Mouse (Mus musculus) heart, postnatal 4 days (tissue): ENCODE measurements around the gene Pip5k1b. TPM values are rescaled to one million over a fixed set of nuclear protein-coding genes. Genes with fewer than 3 reads are reported as not detected.

ENCODE experiments used
- DNase-seq: peaks from one replicate; pipeline ENCODE4 v3.0.0; 2021
- total RNA-seq, 2 experiments: library from RNA; stranded (reverse); gene quantifications; 2 replicates each; pipeline ENCODE4 v1.2.3; 2021

Gene Pip5k1b
- total RNA-seq, 2 experiments from 2014 or later = 29.9 to 31.2 TPM

DNA sequence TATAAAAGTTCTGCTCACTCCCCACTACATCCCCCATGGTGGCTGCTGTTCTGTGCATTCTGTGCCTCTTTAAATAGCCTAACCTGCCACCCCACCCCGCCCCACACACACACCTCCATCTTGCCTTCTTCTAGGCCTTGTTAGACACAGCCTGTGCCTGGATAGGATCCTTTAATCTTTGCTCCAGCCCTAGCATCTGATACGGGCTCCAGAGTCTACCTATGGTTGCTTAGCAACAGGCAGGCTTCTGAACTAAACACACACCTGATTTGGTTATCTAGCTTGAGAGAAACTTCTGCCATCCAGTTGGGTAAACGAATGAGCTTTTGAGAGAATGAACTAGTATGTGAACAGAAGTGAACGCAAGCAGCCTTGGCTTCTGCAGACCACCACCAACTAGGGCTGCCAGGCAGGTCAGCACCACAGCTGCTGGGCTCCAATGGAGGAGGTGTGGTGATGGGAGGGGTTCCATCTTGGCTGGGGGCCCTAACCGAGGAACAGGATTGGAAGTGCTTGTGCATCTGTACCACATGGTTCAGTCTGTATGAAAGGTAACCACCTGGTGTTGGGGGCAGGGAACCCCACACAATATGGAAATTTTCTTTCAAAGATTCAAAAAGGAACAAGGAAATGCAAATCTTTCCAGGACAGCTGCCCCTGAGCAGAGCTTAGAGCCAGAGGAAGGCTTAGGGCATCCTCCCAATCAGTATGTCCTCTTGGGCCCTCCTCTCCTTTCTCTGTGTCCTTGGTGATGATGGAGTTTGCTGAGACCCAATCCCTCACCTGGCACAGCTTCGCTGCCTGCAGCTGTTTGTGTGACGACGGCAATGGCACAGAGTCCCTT lies 139.7 kb downstream of the Pip5k1b start:
- no peak for DNase-seq

DNA sequence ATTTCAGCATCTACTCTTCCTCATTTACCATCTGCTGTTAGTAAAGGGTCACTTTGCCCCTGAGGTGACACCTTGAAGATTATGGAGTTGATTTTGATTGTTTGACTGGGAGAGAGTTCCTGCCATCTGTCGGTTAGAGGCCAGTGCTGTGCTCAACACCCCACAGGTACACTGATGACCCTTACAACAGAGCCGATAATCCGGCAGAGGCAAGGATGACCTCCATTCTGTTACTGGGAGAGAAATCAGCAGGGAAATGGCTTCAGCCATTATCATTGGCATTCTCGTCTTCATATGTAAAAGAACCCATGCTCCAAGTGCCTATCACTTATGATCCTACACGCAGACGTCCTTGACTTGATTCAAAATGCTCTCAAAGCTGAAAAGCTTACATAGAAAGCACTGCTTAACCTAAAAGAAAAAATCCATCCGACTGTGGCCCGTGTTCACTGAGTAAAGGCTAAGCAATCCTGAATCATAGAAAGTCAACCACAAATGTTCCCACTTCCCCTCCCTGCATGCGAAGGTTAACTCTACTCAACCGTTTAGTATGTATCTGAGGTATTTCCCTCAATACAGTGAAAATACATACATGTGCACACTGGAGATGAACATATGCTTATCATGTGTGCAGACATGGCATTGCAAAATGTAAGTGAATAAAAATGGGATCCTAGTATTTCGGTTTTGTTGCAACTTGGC lies 146.7 kb downstream of the Pip5k1b start:
- no peak for DNase-seq

DNA sequence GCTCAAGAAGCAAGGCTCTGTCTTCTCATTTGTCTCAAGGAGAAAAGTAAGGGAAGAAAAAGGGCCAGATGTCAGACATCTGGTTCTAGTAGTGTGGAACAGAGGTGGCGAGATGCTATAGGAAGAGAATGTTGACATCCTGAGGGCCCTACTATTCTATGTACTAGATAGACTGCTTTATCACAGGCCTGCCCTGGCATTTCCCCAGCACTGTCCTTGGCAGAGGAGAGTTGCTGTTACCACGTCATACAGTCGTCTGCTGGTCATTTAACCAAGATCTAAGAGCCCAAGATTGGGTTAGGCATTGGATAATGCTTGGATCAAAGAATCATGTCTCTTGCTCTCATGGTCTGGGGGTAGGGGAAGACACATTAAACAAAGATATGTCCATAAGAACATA lies 151.0 kb downstream of the Pip5k1b start:
- DNase-seq = peak; percentile 27

DNA sequence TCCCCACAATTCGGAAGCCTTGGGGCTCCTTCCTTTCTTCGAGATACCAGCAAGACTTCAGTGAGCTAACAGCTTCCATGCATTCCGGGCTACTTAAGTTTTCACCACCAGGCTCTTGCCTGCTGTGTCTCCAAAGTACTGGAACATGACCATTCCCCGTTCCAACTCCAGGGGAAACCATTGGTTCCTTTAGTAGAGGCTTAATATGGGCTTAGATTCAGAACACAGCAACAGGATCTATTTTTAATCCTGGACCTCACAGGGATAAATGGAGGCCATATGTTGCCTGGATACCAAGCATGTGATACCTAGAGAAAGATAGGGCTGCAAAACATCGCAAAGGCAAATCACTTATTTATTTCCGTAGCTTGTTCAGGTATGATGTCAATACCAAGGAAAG lies 152.4 kb downstream of the Pip5k1b start:
- DNase-seq = peak; percentile 14

DNA sequence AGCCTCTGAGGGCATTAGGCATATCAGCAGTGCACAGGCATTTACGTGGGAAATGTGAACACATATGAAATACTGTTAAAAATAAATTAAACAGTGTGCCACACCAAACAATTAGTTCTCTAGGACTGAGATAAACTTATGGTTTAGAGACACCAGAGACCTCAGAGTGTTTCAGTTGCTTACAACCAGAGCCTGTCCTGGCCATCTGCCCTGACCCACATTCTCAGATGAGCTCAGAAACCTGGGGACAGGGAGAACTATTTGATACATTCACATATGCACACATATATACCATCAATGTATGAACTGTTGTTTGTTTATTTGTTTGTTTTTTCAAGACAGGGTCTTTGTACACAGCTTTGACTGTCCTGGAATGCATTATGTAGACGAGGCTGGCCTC lies 161.8 kb downstream of the Pip5k1b start:
- no peak for DNase-seq

DNA sequence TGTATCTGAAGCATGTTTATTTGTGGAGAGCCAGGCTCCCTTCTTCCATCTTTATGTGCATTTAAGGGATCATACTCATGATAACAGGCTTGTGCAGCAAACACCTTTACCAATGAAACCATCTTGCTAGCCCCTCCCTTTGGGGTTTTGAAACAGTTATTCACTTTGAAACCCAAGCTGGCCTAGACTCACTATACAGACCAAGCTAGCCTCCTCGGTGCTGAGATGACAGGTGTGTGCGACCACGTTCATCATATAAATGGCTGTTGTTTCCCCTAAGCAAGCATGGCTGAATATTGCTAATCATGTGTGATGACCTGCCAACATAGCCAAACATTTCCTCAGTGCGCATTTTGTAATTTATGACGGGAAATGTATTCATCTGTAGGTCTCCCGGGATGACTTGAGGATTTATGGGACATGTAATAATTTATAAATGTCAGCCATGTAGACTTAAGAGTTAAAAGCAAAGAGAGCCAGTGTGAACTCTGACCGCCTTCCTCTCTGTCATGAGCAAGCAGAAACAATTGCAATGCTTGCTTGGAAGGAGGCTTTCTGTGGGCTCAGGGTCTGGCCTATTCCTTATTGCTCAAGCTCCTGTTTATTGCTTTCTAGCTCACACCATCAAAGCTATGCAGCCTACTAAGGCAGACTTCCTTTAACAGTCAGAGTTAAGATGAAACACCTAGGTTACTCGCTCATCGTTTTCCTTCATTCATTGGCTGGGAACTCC lies 164.0 kb downstream of the Pip5k1b start:
- DNase-seq = no peak

DNA sequence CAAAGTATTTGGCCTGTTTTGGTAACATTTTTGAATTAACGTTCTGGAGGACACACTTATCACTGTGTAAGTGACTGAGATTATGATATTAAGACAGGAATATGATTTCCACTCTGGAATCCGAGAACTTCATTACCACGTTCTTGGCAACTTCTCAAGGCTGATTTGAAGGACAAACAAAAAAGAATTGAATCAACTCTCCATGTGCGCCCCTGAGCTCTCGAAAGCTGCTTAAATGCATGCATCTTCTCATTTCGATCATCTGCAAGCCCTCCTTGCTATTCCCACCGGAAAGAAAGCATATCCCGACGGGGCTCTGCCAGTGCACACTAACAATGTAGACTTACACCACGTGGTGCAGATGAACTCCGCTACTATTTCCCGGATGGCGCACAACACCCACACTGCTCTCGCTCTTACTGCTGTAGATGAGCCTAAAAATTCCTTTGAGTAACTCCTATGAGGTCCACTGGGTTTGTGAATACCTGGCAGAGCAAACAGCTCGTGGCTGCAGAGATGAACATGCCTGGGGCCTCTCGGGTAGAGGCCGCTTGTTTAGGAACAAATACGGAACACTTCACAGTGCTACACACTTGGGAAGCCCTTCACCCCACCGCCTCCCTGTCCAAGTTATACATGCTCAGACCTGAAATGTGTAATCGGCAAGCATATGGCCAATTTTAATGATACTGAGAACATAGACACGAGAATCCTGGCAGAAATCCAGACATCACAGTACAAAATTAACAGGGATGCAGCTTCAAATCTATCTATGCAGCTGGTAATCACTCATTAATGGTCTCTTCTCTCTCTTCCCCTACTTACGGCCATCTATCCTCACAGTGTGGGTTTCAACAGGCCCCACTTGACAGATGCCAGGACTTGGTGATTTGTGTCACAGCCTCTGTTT lies 168.5 kb downstream of the Pip5k1b start:
- no peak for DNase-seq

DNA sequence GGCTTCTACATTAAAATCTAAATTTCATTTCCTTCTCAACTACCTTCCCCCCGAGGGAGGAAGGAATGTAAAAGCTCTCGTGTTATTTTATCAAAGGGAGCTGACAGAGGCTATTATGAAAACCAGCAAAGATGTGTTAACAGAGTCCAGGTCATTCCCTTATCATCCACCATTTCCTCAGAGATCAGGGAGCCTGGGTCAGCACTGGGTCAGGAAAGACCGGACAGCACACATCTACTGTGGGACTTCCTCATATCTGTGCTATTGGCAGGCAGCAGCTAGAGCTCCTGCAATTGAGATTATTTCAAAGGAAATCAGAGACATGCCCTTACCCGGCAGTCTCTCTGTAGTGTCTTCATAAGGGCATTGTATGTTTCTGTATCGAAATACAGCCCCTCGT lies 177.2 kb downstream of the Pip5k1b start:
- no peak for DNase-seq

DNA sequence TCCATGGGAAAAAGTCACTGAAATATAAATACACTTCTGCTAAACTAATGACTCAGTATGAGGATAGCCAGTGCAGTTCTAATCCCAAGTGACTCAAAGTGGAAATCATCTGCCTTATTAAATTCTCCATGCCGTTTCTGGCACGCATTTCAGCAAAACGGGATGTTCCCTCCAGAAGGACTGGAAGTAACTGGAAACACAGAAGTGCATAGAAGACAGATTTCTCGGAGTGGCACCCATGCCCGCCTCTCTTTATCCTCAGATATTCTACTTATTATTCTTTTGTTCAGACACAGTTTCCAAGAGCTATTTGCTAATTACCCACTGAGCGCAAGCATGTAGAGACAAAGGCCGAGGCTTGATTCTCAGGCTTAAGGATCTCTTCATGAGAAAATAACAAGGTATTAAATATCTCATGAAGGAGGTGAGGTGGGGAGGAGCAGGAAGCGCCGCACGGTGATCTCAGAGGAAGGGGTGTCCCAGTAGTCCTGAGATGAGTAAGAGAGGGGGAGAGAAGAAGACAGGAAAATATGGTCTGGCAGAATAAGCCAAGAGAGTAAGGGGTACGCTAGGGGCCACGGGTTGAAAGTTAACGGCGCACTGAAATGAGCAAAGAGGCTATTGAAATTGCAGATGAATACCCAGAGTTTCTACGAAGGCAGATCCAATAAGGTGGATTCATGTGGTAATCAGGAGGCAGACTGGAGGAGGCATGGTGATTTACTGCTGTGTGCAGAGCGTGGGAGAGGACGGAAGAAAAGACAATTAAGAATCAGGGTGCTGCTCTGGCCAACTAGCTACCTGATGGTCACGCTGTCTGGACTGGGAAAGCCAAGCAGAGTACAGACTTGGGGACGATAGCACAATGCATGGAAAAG lies 183.7 kb downstream of the Pip5k1b start:
- no peak for DNase-seq

DNA sequence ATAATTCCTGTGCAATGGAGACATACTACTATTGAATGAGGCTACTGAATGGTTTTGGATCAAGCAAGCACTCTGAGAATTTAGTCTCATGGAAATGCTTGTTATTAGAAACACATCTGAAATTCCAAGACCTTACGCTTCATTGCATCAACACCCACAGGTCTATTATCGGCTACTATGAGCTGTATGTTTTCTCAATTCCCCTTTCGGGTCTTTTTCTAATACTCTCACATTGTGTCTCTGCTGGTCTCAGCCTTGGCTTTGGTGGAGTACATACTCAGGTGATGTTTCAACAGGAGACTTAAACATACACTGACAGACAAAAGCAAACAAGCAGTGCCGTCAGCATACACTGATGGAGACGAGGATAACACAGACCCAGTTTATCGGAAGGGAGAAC lies 187.3 kb downstream of the Pip5k1b start:
- no peak for DNase-seq

DNA sequence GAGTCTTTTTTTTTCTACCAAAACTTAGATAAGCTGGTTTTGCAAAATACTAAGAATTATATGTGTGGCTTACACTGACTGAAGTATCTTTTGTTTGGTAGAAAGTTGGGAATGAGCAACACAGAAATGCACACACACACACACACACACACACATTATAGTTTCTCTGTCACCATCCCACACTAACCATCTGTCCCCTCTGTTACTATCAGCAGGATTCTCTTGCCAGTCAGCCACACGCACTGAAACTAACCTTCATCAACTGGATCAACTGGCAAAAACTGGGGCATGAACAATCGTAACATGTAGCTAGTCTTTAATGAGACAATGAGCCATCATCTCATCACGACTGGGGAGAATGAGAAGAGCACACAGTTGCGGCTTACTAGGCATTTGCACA lies 187.9 kb downstream of the Pip5k1b start:
- no peak for DNase-seq

DNA sequence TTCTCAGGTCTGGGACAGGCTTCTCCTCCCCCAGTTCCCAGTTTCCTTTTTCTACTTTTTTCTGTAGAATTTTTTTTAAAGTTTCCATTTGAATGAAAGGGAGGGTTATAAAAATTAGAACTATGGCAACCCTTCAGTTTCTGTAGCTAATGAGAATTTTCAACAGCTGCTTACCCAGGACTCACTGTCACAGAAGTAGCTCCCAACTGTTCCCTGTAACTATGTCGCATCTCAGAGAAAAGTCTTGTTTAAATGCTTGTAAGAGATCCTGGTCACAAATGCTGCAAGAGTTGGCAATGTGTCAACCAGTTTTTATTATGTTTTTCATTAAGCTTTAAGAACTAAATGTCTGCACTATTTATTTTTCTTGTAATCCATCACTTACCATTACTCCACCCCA lies 188.9 kb downstream of the Pip5k1b start:
- DNase-seq = no peak

DNA sequence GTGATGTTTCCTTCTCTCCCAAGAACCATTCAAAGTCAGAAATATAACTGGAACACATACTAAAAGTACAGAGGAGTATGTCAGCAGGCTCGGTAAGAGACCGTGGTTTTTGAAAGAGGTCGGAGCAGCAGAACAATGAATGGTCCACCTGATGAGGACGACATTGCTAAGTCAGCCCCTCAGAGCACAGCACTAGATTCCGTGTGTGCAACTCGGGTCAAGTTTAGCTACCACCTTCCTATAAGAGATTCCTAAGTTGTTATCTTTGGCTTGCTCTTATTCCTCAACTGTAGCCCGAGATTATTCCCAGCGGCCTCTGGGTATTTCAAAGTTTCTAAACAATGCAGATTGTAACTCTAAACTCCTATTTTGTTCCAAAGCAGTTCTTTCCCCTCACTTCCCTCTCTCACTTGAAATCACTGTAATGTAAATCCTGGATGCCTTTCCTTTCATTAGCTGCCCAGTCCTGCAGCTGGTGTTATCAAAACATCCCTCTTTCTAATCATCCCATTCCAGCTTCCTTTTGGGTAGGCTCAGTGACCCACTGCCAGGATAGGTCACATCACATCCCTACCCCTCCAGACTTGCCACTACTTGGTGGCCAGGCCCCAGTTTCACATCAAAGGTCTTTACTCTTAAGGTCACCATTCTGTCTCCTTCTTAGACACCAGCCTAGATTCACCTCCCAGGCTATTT lies 192.9 kb downstream of the Pip5k1b start:
- DNase-seq = no peak

DNA sequence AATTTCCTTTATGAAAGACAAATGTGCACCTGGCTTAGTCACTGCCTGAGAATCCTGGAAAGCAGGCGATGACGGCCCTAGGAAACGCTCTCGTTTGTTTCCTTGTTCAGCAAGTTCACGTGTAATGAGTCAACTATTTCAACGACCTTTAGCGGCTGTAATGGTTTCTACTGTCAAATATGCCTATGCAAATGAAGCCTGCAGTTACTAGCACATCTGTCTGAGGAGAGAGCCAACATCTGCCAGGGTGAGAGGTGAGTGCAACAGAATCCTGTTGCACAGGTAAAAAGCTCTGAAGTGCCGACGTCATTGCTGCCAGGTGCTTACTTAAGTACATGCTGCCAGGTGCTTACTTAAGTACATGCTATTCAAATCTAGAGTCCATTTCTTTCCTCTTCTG lies 196.4 kb downstream of the Pip5k1b start:
- DNase-seq = no peak

DNA sequence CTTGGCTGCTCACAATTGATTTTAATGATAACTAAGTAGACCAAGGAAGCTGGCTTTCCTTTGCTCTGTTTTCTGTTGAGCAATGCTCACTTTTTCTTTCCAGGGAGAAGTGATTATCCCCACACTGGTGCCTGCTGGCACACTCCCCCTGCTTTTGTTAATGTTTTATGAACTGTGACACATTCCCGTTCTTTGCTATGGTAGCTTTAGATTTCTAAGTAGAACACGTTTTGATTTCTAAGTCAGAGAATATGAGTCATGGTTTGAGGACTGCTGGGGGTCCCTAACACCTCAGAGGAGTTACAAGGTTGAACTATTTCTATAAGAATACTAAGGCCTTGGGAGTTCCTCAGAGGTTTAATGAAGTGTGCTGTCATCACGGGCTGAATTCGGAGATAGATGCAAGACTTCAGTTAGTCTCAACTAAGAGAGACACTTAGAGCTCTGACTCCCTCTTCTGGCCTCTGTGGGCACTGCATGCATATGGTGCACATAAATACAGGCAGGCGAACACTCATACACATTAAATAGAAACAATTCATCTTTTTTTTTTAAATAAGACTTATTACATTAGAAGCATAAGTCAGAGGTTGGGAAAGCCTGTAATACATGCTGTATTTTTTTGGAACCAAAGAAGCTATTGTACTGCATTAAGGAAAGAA lies 203.2 kb downstream of the Pip5k1b start:
- no peak for DNase-seq

DNA sequence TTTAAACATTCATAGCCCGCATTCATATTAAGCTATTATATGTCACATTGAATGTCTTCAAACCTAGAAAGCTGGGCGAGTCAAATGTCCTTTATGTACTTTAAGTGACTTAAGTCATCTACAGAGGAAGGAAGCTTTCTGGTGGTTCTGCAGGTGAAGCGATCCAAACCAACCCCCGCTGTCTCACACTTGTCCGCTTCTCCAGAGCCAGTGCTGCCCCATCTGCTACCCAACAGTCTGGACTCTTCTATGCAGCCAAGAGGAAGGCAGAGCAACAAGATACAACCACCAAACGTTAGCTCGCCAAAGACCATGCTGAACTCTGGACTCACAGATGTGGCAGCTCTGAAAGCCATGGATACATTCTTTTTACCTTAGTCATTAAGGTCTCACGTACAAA lies 211.2 kb downstream of the Pip5k1b start:
- DNase-seq = no peak

DNA sequence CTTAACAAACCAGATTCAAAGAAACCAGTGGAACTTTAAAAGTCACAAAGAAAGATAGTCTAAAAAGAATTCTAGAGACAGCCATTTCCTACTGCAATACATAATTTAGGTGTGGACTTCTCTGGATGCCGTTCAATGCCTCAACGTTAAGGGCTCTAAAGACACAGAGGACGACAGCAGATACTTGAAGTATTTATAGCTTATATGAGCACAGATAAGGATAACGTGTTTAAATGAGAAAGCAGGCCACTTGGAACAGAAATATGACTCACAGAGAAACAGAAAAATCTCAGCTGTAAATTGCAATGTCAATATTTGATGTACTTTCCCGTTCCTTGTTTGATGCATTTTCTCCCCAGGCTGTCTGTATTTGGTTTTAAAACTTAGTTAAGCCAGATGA lies 212.9 kb downstream of the Pip5k1b start:
- no peak for DNase-seq

DNA sequence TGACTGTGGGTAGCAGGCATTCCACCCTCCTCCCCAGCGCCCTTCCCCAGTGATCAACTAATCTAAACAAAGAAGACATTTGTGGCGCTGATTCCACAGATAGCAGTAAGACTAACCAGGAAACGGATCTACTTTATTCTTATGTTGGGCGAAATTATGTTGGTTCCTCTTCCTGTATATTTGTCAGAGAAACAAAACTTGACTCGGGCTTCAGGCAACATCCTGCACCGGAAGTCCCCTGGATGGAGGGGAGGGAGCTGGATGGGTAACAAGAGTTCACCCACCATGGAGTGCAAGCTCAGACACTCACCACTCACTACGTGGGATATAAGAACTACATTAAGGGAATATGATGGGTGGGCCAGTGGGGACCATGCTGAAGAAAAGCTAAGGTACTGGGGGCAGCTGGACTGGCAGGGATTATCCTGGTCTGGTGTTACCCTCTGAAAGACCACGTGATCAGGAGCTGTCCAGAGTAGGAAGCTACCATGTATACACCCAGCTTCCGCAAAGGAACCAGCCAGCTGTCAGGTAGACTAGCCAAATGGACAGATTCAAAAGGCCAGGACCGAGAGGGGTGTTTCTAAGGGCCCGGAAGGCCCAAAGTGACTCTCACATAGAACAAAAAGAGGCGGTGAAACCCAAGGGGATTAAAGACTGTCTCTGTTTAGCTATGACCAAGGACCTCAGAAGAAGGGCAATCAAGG lies 219.1 kb downstream of the Pip5k1b start:
- no peak for DNase-seq

DNA sequence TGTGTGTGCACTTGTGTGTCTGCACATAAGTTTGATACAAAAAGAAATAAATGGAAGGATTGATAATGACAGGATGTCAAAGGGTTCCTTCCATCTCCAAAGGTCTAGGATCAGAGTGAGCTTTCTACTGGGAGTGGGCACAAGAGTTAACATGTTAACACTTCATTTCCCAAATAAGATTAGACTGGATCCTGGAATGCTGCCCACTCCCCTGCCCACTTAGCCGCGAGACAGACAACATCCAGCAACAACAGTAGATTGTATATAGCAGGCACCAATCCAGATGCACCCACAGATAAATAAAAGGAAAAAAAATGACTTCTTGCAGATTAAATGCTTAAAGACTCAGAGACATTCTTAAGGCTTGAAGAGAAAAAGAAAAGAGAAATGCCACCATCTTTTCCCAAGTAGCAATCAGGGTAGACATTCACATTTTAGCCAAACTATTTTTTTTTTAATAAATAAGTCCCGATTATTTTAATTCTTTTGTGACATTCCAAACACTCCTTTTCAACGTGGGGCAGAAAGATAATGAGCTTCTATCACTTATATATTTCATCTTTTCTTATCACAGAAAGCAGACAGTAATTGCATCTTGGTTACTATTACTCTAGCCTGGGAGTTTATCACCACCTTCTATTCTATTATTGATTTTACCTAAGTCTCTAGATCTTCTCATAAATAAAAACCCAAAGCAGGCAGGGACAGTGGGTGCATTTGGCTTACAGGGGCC lies 219.9 kb downstream of the Pip5k1b start:
- DNase-seq = no peak
